Mouse (Mus musculus) stomach, postnatal 0 days (tissue): ENCODE data around the gene Ly6g6e.

ENCODE experiments used
- CTCF ChIP-seq: IDR thresholded peaks from 2 replicates; pipeline ENCODE4 v1.5.1; 2016; ENCODE audit warnings: antibody characterized with exemption, low read depth, mild to moderate bottlenecking, moderate library complexity
- EP300 ChIP-seq: optimal IDR thresholded peaks from 2 replicates; pipeline ENCODE3; 2016; ENCODE audit warnings: antibody characterized with exemption

- TF ChIP-seq CTCF (no peak), EP300 (no peak)
These were observed 41.8 kb upstream of the Ly6g6e start for GRCm38 (mm10) chr17:35034896-35035295.
